In genomic region chr13:89540301-89540982, GRCm38 (mm10) we compare ENCODE assay signal across 10 mouse cellular contexts. TPM values are rescaled to one million over a fixed set of nuclear protein-coding genes. Genes with fewer than 3 reads are reported as not detected.
DNase-seq lines count a peak whose midpoint lies in the region; ATAC-seq lines count a peak whose summit lies in the region.
"Had no signal": no experiment of that assay in that cellular context is flagged by ENCODE, and none has a peak within 500 bp of the region (broad histone marks: within the 10 kb centered on the region; RNA-seq: fewer than 3 reads in every experiment).

No protein-coding gene starts in this region.

- peak overlapping the region; percentile 74 for H3K4me3 ChIP-seq in heart, embryonic 13.5 days
- peak overlapping the region; percentile 28 for H3K4me3 ChIP-seq in lung, embryonic 15.5 days
- H3K4me3 ChIP-seq in embryonic facial prominence, embryonic 13.5 days = peak overlapping the region; percentile 56
- H3K4me3 ChIP-seq in neural tube, embryonic 12.5 days = no peak overlapping the region

- peak overlapping the region; percentile 80 for H3K9ac ChIP-seq in heart, embryonic 13.5 days
- no peak overlapping the region for H3K9ac ChIP-seq in lung, embryonic 15.5 days
- H3K9ac ChIP-seq in embryonic facial prominence, embryonic 13.5 days = 0 out of 2 replicates have a peak overlapping the region, but pooled peaks have one; percentile 36
- H3K9ac ChIP-seq in neural tube, embryonic 12.5 days = no peak overlapping the region

- H3K27me3 ChIP-seq in heart, embryonic 13.5 days (replicated peaks) = no peaks in the 10 kb centered on the region
- H3K27me3 ChIP-seq in lung, embryonic 15.5 days = no peaks in the 10 kb centered on the region
- H3K27me3 ChIP-seq in embryonic facial prominence, embryonic 13.5 days = no peaks in the 10 kb centered on the region
- no peaks in the 10 kb centered on the region for H3K27me3 ChIP-seq in neural tube, embryonic 12.5 days (replicated peaks)

- ATAC-seq in heart, embryonic 13.5 days (ENCODE audit: extremely low read depth, insufficient number of reproducible peaks, low FRiP score, low TSS enrichment) = 0 out of 2 replicates have a peak, but pooled peaks have one; percentile 62
- no peak; the same call in 1 of the 2 replicates for ATAC-seq in lung, embryonic 15.5 days (ENCODE audit: borderline replicate concordance, extremely low read depth, low FRiP score, low TSS enrichment)
- ATAC-seq in embryonic facial prominence, embryonic 13.5 days (ENCODE audit: insufficient number of reproducible peaks, insufficient read depth, low FRiP score, low TSS enrichment, low read depth) = peak; percentile 65
- ATAC-seq in neural tube, embryonic 12.5 days (ENCODE audit: low FRiP score, low read depth) = no peak

- H3K4me2 ChIP-seq in heart, embryonic 13.5 days = peak overlapping the region; percentile 98
- peak overlapping the region; percentile 97 for H3K4me2 ChIP-seq in lung, embryonic 15.5 days
- H3K4me2 ChIP-seq in embryonic facial prominence, embryonic 13.5 days = peak overlapping the region; percentile 87
- peak overlapping the region; percentile 92 for H3K4me2 ChIP-seq in neural tube, embryonic 12.5 days (replicated peaks)

- no peaks in the 10 kb centered on the region for H3K36me3 ChIP-seq in heart, embryonic 13.5 days
- H3K36me3 ChIP-seq in lung, embryonic 15.5 days = no peaks in the 10 kb centered on the region
- no peaks in the 10 kb centered on the region for H3K36me3 ChIP-seq in embryonic facial prominence, embryonic 13.5 days
- no peaks in the 10 kb centered on the region for H3K36me3 ChIP-seq in neural tube, embryonic 12.5 days

- H3K9me3 ChIP-seq in heart, embryonic 13.5 days = no peaks in the 10 kb centered on the region
- H3K9me3 ChIP-seq in lung, embryonic 15.5 days = no peaks in the 10 kb centered on the region
- H3K9me3 ChIP-seq in embryonic facial prominence, embryonic 13.5 days = no peaks in the 10 kb centered on the region
- H3K9me3 ChIP-seq in neural tube, embryonic 12.5 days = no peaks in the 10 kb centered on the region

- peaks cover 9% of the 10 kb centered on the region for H3K4me1 ChIP-seq in heart, embryonic 13.5 days
- H3K4me1 ChIP-seq in lung, embryonic 15.5 days = 0 out of 2 replicates have a peak, but pooled peaks cover 9% of the 10 kb centered on the region
- peaks cover 7% of the 10 kb centered on the region for H3K4me1 ChIP-seq in embryonic facial prominence, embryonic 13.5 days
- no peaks in the 10 kb centered on the region for H3K4me1 ChIP-seq in neural tube, embryonic 12.5 days

- WGBS in heart, embryonic 13.5 days = 11% methylated on average over 11 of the region's 11 CpGs
- 37% methylated on average over 11 of the region's 11 CpGs for WGBS in lung, embryonic 15.5 days
- 18% methylated on average over 11 of the region's 11 CpGs for WGBS in embryonic facial prominence, embryonic 13.5 days
- WGBS in neural tube, embryonic 12.5 days = 13% methylated on average over 11 of the region's 11 CpGs

- no peak for DNase-seq in heart, adult 11 months
- DNase-seq in lung, postnatal 10 days = no peak
- DNase-seq in spleen, postnatal 10 days (ENCODE audit: low spot score in 2 of 2) = no peak
- DNase-seq in testis, postnatal 10 days (ENCODE audit: low spot score) = no peak
- DNase-seq: cerebellum, adult 2 months; lung, adult 18-20 months had no signal

- peak overlapping the region; percentile 76 for H3K27ac ChIP-seq in heart, embryonic 13.5 days (replicated peaks)
- peak overlapping the region; percentile 63 for H3K27ac ChIP-seq in lung, embryonic 15.5 days
- H3K27ac ChIP-seq in embryonic facial prominence, embryonic 13.5 days = peak overlapping the region; percentile 86
- H3K27ac ChIP-seq in neural tube, embryonic 12.5 days = no peak overlapping the region

RNA-seq across cellular contexts. Expression of gene Hapln1, which starts 0.8 kb away (rescaled TPM):
- 10.8 and 12.6 TPM in 2 replicates for polyA plus RNA-seq in heart, embryonic 13.5 days (2015; fragmentation: Nextera tagmentation; extraction: Ambion mirVana)
- polyA plus RNA-seq in lung, embryonic 15.5 days (2015; fragmentation: Nextera tagmentation; extraction: Ambion mirVana) = 20.4 and 21.3 TPM in 2 replicates
- 34.6 and 49.0 TPM in 2 replicates for polyA plus RNA-seq in embryonic facial prominence, embryonic 13.5 days (2015; fragmentation: Nextera tagmentation; extraction: Ambion mirVana)
- polyA plus RNA-seq in neural tube, embryonic 12.5 days (2016; fragmentation: Nextera tagmentation; extraction: Ambion mirVana) = 5.0 and 5.8 TPM in 2 replicates

Comparison
In these comparisons a context has a peak if more than half of its experiments do, and no peak if none do; other contexts are left out.
1. ATAC-seq: peak in heart, embryonic 13.5 days (single experiment) and embryonic facial prominence, embryonic 13.5 days (single experiment); none in lung, embryonic 15.5 days (single experiment) and neural tube, embryonic 12.5 days (single experiment).
2. H3K9ac ChIP-seq: peak in heart, embryonic 13.5 days (single experiment) and embryonic facial prominence, embryonic 13.5 days (single experiment); none in lung, embryonic 15.5 days (single experiment) and neural tube, embryonic 12.5 days (single experiment).
3. Peak in every context shown above with its lines, with median percentiles within 50 percentile points of each other: H3K4me2 ChIP-seq.